Mouse (Mus musculus) small intestine, adult 2 months (tissue): ENCODE results near the gene Ism2.

Experiments used
- CTCF ChIP-seq: fragments of 200-500 bp; IDR thresholded peaks from 2 replicates; pipeline ENCODE4 v1.5.1; 2012; ENCODE audit warnings: low read depth, mild to moderate bottlenecking, control low read depth, inconsistent platforms, low read length, moderate library complexity, mixed read lengths; ENCODE audit not compliant: insufficient replicate concordance, insufficient read length; ENCODE audit errors: extremely low read depth
- POLR2A ChIP-seq: fragments of 200-500 bp; IDR thresholded peaks from 2 replicates; pipeline ENCODE4 v1.6.1; 2012; ENCODE audit warnings: low read depth, mild to moderate bottlenecking, control low read depth, inconsistent platforms, low read length, moderate library complexity

DNA sequence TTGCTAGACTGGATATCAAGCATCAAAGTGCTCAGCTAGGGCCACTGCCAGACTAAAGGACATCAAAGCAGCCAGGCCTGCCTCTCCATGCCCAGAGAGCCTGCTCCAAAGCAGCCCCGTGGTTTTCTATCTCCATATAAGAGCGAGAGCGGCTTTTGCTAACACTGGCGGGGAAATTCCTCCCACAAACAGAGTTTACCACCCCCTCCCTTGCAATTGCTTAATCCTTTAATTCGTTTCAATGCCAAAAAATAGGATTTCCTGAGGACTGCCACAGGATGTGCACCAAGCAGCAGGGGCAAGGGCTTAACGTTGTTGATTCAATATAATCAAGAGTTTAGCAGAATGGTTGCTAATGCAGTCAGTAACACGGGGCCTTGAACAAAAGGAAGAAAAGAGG is 28.1 kb upstream of the Ism2 start:
- no peak for TF ChIP-seq CTCF
- no peak for TF ChIP-seq POLR2A
